20 mouse cellular contexts compared by ENCODE assay signal in the genomic region with DNA sequence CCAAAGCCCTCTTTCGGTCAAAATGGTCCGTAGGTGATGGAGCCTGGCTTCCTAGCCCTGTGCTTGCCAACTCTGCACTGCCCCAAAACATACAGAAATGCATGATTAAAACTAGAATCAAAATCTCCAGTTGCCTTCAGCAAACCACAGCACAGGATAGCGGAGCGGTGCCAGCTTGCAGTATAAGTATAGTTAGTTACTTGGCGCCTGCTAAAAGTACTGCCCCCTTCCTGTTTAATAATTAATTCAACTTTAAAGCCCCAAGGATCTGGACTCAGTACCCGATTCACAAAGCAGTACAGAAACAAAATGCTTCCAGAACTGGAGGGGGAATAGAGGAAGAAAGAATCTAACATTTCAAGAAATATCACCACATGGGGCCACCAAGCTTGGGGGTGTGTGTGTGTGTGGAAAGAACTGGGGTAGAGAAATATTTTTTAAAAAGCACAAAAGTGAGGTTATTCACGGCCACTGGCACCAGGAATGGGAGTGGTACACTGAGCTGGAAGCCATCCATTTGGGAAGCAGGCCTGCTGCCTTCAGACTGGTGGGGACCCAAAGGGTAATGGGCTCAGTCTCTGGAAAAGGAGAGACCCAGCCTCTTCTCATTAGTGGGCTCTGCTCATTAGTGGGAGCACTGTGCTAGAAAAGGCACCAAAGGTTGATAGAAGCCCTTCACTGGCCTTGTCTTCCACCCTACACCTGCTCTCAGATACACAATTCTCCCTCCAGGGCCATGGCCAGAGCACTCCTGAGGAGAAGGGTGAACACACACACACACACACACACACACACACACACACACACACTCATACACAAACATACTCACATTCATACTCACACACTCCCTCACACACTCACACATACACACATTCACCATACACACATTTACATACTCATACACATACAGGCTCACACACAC.
DNase-seq lines count a peak whose midpoint lies in the region; ATAC-seq and TF ChIP-seq lines count a peak whose summit lies in the region.
"Had no signal": no experiment of that assay in that cellular context is flagged by ENCODE, and none has a peak within 500 bp of the region (broad histone marks: within the 10 kb centered on the region; RNA-seq: fewer than 3 reads in every experiment).

No protein-coding gene starts in this region.

- ATAC-seq in kidney, postnatal 0 days (replicated peaks; ENCODE audit: low FRiP score, low read depth) = 0 out of 2 replicates have a peak, but pooled peaks have one; percentile 31
- ATAC-seq: activated CD4-positive, CD25-positive, alpha-beta regulatory T cell, adult 4 months; hindbrain, embryonic 16.5 days had no signal

- no peaks in the 10 kb centered on the region for H3K4me1 ChIP-seq in kidney, postnatal 0 days (replicated peaks; ENCODE audit: insufficient read depth, low read length)
- 0 out of 2 replicates have a peak, but pooled peaks cover 3% of the 10 kb centered on the region for H3K4me1 ChIP-seq in heart, embryonic 10.5 days
- H3K4me1 ChIP-seq: heart, embryonic 13.5 days had no signal

- no peak for TF ChIP-seq CTCF in brain, embryonic 14.5 days (IDR thresholded peaks at IDR 0.05; ENCODE audit: borderline replicate concordance, extremely low read depth, insufficient read depth, insufficient read length)
- 0 out of 2 replicates have a peak, but pooled peaks have one; percentile 3 for TF ChIP-seq CTCF in kidney, postnatal 0 days (IDR thresholded peaks at IDR 0.05; ENCODE audit: low read depth)

- H3K9ac ChIP-seq in kidney, postnatal 0 days (ENCODE audit: low read depth, low read length) = no peak overlapping the region
- H3K9ac ChIP-seq: heart, embryonic 13.5 days; limb, embryonic 12.5 days had no signal

- no peaks in the 10 kb centered on the region for H3K36me3 ChIP-seq in kidney, postnatal 0 days (ENCODE audit: insufficient read depth, low read length)
- no peaks in the 10 kb centered on the region for H3K36me3 ChIP-seq in heart, embryonic 10.5 days
- H3K36me3 ChIP-seq: heart, embryonic 13.5 days; limb, embryonic 12.5 days; midbrain, embryonic 10.5 days had no signal

- WGBS in kidney, postnatal 0 days = 69% methylated on average over 7 of the region's 7 CpGs
- WGBS in heart, embryonic 10.5 days = 88% methylated on average over 7 of the region's 7 CpGs

- TF ChIP-seq POLR2A in brain, embryonic 14.5 days (IDR thresholded peaks at IDR 0.05; ENCODE audit: borderline replicate concordance, extremely low read depth, insufficient read depth, insufficient read length, poor library complexity, severe bottlenecking) = no peak

- H3K9me3 ChIP-seq in kidney, postnatal 0 days (replicated peaks; ENCODE audit: low read length) = no peaks in the 10 kb centered on the region
- H3K9me3 ChIP-seq in heart, embryonic 10.5 days = no peaks in the 10 kb centered on the region
- H3K9me3 ChIP-seq: heart, embryonic 13.5 days; limb, embryonic 12.5 days; midbrain, embryonic 10.5 days had no signal

- peak; percentile 73 for DNase-seq in heart, adult 11 months
- DNase-seq in heart, postnatal 4 days = no peak
- DNase-seq in brain, embryonic 14.5 days (ENCODE audit: low read depth) = peak; percentile 87
- DNase-seq in kidney, adult 11 months = peak; percentile 72
- peak; percentile 33 for DNase-seq in kidney, postnatal 0 days (ENCODE audit: low spot score)
- DNase-seq in frontal cortex, postnatal 25 days (ENCODE audit: low spot score in 2 of 2) = no peak
- no peak for DNase-seq in heart, embryonic 10.5 days (ENCODE audit: low spot score)
- no peak for DNase-seq in lung, postnatal 25 days (ENCODE audit: low spot score)
- DNase-seq: adrenal gland, postnatal 25 days; cerebellum, adult 9-10 months; heart, postnatal 36 days; lung, postnatal 36 days; right cerebral cortex, postnatal 4 days; thymus, postnatal 25 days had no signal

- no peaks in the 10 kb centered on the region for H3K27me3 ChIP-seq in kidney, postnatal 0 days (ENCODE audit: insufficient read depth, low read length)
- H3K27me3 ChIP-seq in heart, embryonic 10.5 days (ENCODE audit: insufficient read depth, poor library complexity, severe bottlenecking) = no peaks in the 10 kb centered on the region; the same call in 1 of the 2 replicates

- H3K4me3 ChIP-seq in kidney, postnatal 0 days (replicated peaks; ENCODE audit: low read depth, low read length) = no peak overlapping the region
- no peak overlapping the region for H3K4me3 ChIP-seq in heart, embryonic 10.5 days
- H3K4me3 ChIP-seq: heart, embryonic 13.5 days; left cerebral cortex, adult 2 months; limb, embryonic 12.5 days; midbrain, embryonic 10.5 days had no signal

- peak overlapping the region; percentile 79 for H3K27ac ChIP-seq in kidney, postnatal 0 days
- no peak overlapping the region for H3K27ac ChIP-seq in heart, embryonic 10.5 days
- H3K27ac ChIP-seq: heart, embryonic 13.5 days; left cerebral cortex, adult 2 months; limb, embryonic 12.5 days; midbrain, embryonic 10.5 days had no signal

- no peak overlapping the region for H3K4me2 ChIP-seq in kidney, postnatal 0 days (ENCODE audit: low read length)
- H3K4me2 ChIP-seq: heart, embryonic 13.5 days; limb, embryonic 12.5 days had no signal

Comparison
In these comparisons a context has a peak if more than half of its experiments do, and no peak if none do; other contexts are left out.
1. DNase-seq: peak in heart, adult 11 months (single experiment), brain, embryonic 14.5 days (single experiment), kidney, adult 11 months (single experiment) and kidney, postnatal 0 days (single experiment); none in heart, postnatal 4 days (single experiment), frontal cortex, postnatal 25 days (0 of 2), heart, embryonic 10.5 days (single experiment) and lung, postnatal 25 days (single experiment).